Mouse (Mus musculus): ENCODE measurements around the gene Bcat1.

Bcat1 gene

GRCm38 (mm10) chr6:145056102-145056501 lies 19.9 kb downstream of the Bcat1 start:
- DNase-seq (ENCODE audit: low spot score in 2 of 2), result no peak

- no peak for DNase-seq (ENCODE audit: low spot score in 2 of 2)
Measured at GRCm38 (mm10) chr6:145055277-145055858, 20.6 kb downstream of the Bcat1 start.

DNA sequence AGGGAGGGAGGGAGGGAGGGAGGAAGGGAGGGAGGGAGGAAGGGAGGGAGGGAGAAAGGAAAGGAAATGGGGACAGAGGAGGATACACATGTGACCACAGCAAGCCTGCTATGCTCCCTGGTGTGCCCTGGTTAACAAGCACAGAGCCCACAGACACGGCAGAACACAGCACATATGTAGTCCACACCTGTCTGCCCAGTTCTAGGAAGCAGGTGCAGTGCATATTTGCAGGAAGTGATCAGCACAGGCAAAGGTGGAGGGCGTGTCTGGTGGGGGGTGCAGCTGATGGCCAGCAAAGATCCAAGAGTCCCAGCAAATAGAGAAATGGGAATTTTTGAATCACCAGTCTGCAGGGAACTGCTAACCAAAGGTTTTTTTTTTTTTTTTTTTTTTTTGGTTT lies 23.3 kb downstream of the Bcat1 start:
- no peak for DNase-seq (ENCODE audit: low spot score in 2 of 2)

DNA sequence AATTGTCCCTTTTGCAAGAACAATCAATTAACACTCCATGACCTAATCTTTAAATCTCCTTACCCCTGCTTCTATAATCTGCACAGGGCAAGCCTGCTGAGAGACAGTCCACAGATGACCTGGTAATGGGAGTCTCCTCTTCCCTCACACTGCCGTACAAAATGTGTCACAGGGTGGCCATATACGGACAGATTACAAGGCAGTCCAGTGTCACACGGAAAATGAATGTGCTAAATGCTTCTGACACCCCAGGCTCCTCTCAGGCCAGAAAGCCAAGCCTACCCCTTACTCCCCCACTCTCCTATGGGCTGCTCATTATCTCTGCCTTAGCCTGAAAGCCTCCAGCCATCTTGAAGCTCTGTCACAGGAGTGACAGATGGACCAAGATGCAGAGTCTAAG lies 25.1 kb downstream of the Bcat1 start:
- no peak for DNase-seq (ENCODE audit: low spot score in 2 of 2)

GRCm38 (mm10) chr6:145048131-145048997 lies 27.6 kb downstream of the Bcat1 start:
- no peak for DNase-seq (ENCODE audit: low spot score in 2 of 2)

DNA sequence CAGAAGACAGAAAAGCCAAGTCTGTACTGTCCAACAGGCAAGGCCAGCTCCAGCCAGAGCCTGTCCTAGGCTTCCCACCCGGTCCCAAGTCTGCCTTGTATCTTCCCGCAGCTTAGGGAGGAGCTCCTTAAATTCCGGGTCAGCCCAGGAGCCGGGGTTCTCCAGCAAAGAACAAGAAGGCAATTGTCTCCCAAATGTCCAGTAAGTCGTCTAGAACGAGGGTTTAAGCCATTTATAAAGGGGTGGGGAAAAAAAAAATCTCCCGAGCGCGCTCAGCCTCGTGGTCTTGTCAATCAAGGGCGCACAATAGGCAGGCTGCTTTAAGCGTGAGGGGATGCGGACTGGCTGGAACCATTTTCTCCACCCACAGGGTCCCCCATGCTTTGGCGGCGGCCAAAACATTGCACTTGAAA lies 28.5 kb downstream of the Bcat1 start:
- DNase-seq (ENCODE audit: low spot score in 2 of 2), result no peak

- no peak for DNase-seq (ENCODE audit: low spot score in 2 of 2)
Measured at GRCm38 (mm10) chr6:145046266-145046890, 29.6 kb downstream of the Bcat1 start.

DNA sequence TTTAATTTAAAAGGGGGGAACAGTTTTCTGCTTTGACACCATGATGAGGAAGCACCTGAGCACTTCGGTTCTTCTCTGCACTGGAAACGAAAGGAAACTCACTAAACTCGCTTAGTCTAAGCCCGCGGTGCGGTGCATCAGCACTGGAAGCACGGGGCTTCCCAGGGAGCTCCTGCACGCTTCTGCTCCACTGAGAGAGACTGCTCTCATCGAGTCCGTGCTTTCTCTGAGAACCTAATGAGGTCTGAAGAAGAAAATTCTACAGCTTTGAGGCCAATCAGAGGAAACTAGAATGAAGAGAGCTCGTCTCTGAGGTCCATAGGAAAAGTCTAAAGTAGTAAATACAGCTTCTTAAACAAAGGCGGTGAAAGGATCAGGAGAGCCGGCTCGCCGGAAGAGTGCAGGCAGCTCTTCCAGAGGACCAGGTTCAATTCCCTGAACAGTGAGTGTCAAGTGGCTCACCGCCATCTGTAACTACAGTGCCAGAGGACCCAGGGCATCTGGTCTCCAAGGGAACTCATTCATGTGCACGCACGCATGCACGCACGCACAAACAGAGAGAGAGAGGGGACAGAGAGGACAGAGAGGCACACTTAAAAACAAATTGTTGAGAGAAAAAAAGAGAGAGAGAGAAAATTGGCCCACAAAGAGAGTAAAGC lies 30.9 kb downstream of the Bcat1 start:
- no peak for DNase-seq (ENCODE audit: low spot score in 2 of 2)

- no peak for DNase-seq (ENCODE audit: low spot score in 2 of 2)
Measured at GRCm38 (mm10) chr6:145040732-145041131, 35.3 kb downstream of the Bcat1 start.

DNA sequence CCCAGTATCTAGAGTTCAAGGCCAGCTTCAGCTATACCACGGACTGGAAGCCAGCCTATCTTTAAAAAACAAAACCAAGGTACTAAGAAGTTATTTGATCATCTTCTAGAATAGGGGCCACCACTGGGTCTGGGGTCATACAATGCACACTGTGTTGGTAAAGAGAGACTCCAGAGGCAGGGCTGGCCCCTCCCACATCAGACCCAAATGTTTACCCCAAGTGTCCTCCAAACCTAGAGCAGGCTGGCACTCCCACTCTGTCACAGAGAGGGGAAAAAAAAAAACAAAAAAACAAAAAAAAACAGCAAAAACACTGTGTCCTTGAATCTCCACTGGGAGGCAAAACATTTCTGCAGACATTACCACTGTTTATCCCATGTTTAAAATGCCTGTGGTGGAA lies 38.4 kb downstream of the Bcat1 start:
- no peak for DNase-seq (ENCODE audit: low spot score in 2 of 2)

- no peak for DNase-seq (ENCODE audit: low spot score in 2 of 2)
Measured at GRCm38 (mm10) chr6:145035412-145035811, 40.6 kb downstream of the Bcat1 start.

DNA sequence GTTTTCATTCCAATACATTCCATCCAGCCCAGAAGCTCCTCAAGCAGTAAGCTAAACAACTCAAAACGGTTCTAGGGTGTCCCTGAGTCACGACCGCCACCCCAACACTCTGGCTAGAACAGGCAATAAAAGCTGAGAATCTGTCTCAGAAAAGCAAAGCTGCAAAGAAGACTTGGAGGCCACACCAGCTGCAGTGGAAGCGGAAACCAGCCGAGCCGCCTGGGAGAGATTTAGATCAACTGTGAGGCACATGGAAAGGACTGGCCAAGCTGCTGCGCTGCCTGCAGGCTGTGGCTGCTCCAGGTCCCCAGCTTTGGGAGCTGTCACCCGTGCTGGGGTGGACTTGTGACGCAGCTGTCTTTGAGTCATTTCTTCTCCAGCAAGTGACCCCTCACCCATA lies 45.4 kb downstream of the Bcat1 start:
- DNase-seq (ENCODE audit: low spot score in 2 of 2), result no peak

DNA sequence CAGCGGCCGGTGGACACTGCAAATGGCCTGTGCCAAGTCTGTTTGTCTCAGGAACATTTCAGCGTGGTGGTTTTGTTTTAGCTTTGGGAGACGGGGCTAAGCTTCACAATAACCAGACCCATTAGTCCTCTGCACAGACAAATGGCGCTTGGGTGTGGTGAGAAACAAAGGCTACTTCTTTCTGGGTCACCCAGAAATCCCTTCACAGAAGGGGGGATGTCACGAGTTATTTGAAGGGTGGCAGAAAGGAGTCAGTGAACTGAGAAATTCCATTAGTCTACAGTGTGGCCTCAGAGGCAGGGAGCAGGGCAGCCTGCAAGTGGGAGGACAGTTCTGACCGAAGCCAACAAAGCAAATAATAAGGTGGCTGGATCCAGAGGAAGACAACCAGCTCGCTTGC lies 52.0 kb downstream of the Bcat1 start:
- DNase-seq (ENCODE audit: low spot score in 2 of 2), result no peak

- peak; percentile 41 to 79 for DNase-seq (ENCODE audit: low spot score in 2 of 2)
Measured at GRCm38 (mm10) chr6:145022966-145023725, 52.8 kb downstream of the Bcat1 start.

GRCm38 (mm10) chr6:145022349-145022748 lies 53.6 kb downstream of the Bcat1 start:
- DNase-seq (ENCODE audit: low spot score in 2 of 2), result no peak

GRCm38 (mm10) chr6:145020553-145020952 lies 55.4 kb downstream of the Bcat1 start:
- DNase-seq (ENCODE audit: low spot score in 2 of 2), result no peak

- no peak for DNase-seq (ENCODE audit: low spot score in 2 of 2)
Measured at GRCm38 (mm10) chr6:145018295-145018694, 57.7 kb downstream of the Bcat1 start.

DNA sequence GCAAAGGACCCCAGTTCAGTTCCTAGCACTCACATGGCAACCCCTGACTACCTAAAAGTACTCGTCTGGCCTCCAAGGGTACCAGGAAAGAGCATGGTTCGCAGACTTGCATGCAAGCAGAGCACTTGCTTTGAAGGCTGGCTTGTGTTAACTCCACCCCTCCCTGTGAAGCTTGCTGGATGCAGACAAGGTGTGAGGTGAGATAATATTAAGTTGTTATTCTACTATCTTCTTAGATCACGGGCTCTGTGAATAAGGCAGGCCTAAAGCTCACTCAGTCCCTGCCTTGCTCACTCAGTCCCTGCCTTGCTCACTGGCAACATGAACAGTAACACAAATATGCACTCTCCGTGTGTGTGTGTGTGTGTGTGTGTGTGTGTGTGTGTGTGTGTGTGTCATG lies 58.5 kb downstream of the Bcat1 start:
- DNase-seq (ENCODE audit: low spot score in 2 of 2), result no peak

DNA sequence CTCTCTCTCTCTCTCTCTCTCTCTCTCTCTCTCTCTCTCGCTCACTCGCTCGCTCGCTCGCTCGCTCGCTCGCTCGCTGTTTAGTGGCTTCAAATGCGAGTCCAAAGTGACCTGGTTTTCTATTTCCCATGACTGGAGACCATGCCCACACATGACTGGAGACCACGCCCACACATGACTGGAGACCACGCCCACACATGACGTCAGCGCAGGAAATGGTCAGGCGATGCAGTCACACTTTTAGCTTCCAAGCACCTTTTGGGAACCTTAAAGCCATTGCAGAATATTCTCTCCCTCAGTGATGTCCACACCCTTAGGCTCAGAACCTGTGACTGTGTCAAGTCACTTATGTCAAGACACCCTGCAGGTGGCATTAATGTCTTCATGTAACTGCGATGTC lies 59.3 kb downstream of the Bcat1 start:
- no peak for DNase-seq (ENCODE audit: low spot score in 2 of 2)

GRCm38 (mm10) chr6:145014944-145015343 lies 61.0 kb downstream of the Bcat1 start:
- no peak for DNase-seq (ENCODE audit: low spot score in 2 of 2)

DNA sequence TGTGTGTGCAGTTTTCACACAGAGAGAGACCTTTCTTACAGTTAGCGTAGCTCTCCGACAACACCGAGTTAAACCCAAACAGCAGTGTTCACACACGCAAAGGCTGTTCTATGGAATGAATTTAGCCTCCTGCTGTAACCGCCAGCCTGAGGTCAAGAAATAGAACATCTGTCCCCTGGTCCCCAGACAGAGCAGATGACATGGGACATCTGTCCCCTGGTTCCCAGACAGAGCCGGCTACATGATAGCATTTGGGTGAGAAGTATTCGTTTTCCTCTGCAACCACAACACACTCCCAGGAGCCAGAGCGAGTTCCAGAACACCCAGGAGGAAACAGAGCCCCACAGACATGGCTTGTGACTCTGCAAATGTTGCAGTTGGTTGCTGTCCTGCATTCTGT lies 63.3 kb downstream of the Bcat1 start:
- no peak for DNase-seq (ENCODE audit: low spot score in 2 of 2)

DNA sequence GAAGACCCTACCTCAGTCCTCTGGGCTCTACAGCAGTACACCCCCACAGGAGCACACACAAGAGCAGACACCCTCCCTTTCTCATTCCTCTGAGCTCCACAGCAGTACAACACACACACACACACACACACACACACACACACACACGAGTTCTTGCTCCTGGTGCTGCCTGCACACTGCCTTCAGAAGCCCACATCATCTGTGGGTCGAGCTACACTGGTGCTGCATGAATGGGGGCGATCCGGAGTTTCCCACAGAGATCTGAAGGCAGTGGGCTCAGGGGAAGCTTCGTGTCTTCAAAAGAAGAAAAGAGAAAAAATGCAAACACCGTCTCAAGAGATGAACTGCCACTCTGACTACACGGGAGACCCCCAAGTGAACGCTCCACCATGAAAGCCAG lies 64.8 kb downstream of the Bcat1 start:
- no peak for DNase-seq (ENCODE audit: low spot score in 2 of 2)

All from spleen, postnatal 4 days (tissue).